Mouse (Mus musculus) forebrain, embryonic 16.5 days (tissue): ENCODE measurements around the gene Anks1b. TPM values are rescaled to one million over a fixed set of nuclear protein-coding genes. Genes with fewer than 3 reads are reported as not detected.
A peak's percentile ranks its signal among the peaks of the same experiment; 100 is the strongest.

Experiments used
- ATAC-seq: fragments of 200-750 bp; cut with Nextera tagmentation; 2 replicates; pipeline ENCODE4 v1.8.0; 2017; ENCODE audit warnings: mild to moderate bottlenecking, moderate library complexity
- H3K27ac ChIP-seq: fragments of 300-500 bp; sonication (generic); 2 replicates; pipeline ENCODE4 v1.5.1; 2014; ENCODE audit warnings: low read length, control low read depth
- H3K27me3 ChIP-seq: fragments of 300-500 bp; sonication (generic); replicated peaks from 2 replicates; pipeline ENCODE4 v1.6.1; 2014; ENCODE audit warnings: low read length; ENCODE audit not compliant: control insufficient read depth, insufficient read depth
- H3K36me3 ChIP-seq: fragments of 300-500 bp; sonication (generic); 2 replicates; pipeline ENCODE4 v1.6.1; 2014; ENCODE audit not compliant: control insufficient read depth, insufficient read depth
- H3K4me1 ChIP-seq: fragments of 300-500 bp; sonication (generic); replicated peaks from 2 replicates; pipeline ENCODE4 v1.6.1; 2014; ENCODE audit warnings: low read length; ENCODE audit not compliant: control insufficient read depth, insufficient read depth
- H3K4me2 ChIP-seq: fragments of 300-500 bp; sonication (generic); 2 replicates; pipeline ENCODE4 v1.6.1; 2014; ENCODE audit warnings: mild to moderate bottlenecking, low read length, control low read depth
- H3K4me3 ChIP-seq: fragments of 300-500 bp; sonication (generic); replicated peaks from 2 replicates; pipeline ENCODE4 v1.5.1; 2014; ENCODE audit warnings: mild to moderate bottlenecking, low read length, control low read depth
- H3K9ac ChIP-seq: fragments of 300-500 bp; sonication (generic); replicated peaks from 2 replicates; pipeline ENCODE4 v1.6.1; 2014; ENCODE audit warnings: low read depth, low read length, control low read depth
- H3K9me3 ChIP-seq: fragments of 300-500 bp; sonication (generic); 2 replicates; pipeline ENCODE4 v1.6.1; 2016; ENCODE audit warnings: low read length; ENCODE audit not compliant: control insufficient read depth
- WGBS: fragments of 180-500 bp; shearing (Covaris S2); extraction: QIAGEN DNeasy Blood & Tissue Kit; methylation state at CpG from one replicate; pipeline ENCODE4 v1.1.7; 2014; 5-methylcytosine and 5-hydroxymethylcytosine counted together
- polyA plus RNA-seq: library from polyadenylated mRNA; unstranded; fragments of >200 nt; fragmentation: Nextera tagmentation; extraction: Ambion mirVana; gene quantifications from 2 replicates; pipeline ENCODE4 v1.2.1, GENCODE M21; 2015

Anks1b gene
- polyA plus RNA-seq, 1 experiment from 2014 or later = 84.4 TPM

- H3K4me1 ChIP-seq = no peaks in the 10 kb centered on the region
- H3K9ac ChIP-seq = no peak overlapping the region
- no peak overlapping the region for H3K4me2 ChIP-seq
- no peak for ATAC-seq
- no peak overlapping the region for H3K4me3 ChIP-seq
- no peak overlapping the region for H3K27ac ChIP-seq
- no peaks in the 10 kb centered on the region for H3K36me3 ChIP-seq
- no peaks in the 10 kb centered on the region for H3K9me3 ChIP-seq
- WGBS = 77% methylated on average over 5 of the region's 5 CpGs
- no peaks in the 10 kb centered on the region for H3K27me3 ChIP-seq
These were observed 1016.3 kb downstream of the Anks1b start for GRCm38 (mm10) chr10:90889566-90889965.

GRCm38 (mm10) chr10:90892728-90893127 lies 1019.4 kb downstream of the Anks1b start:
- Histone ChIP-seq H3K4me2 (no peak overlapping the region), H3K4me3 (no peak overlapping the region), H3K36me3 (0 out of 2 replicates have a peak, but pooled peaks cover 2% of the 10 kb centered on the region), H3K27ac (no peak overlapping the region), H3K9ac (no peak overlapping the region), H3K27me3 (no peaks in the 10 kb centered on the region), H3K4me1 (no peaks in the 10 kb centered on the region), H3K9me3 (no peaks in the 10 kb centered on the region)
- 53% methylated on average over 11 of the region's 11 CpGs for WGBS
- ATAC-seq = peak; percentile 64; the same call in 1 of the 2 replicates

- Histone ChIP-seq H3K4me1 (no peaks in the 10 kb centered on the region), H3K27ac (no peak overlapping the region), H3K9ac (no peak overlapping the region), H3K36me3 (0 out of 2 replicates have a peak, but pooled peaks cover 2% of the 10 kb centered on the region), H3K4me3 (no peak overlapping the region), H3K4me2 (no peak overlapping the region), H3K27me3 (no peaks in the 10 kb centered on the region), H3K9me3 (no peaks in the 10 kb centered on the region)
- 81% methylated on average over 3 of the region's 3 CpGs for WGBS
- ATAC-seq = no peak
These were observed 1024.6 kb downstream of the Anks1b start for GRCm38 (mm10) chr10:90897894-90898293.

GRCm38 (mm10) chr10:90904185-90904584 lies 1030.9 kb downstream of the Anks1b start:
- Histone ChIP-seq H3K4me3 (no peak overlapping the region), H3K27me3 (no peaks in the 10 kb centered on the region), H3K36me3 (no peaks in the 10 kb centered on the region), H3K27ac (no peak overlapping the region), H3K9me3 (no peaks in the 10 kb centered on the region), H3K4me1 (no peaks in the 10 kb centered on the region), H3K4me2 (no peak overlapping the region), H3K9ac (no peak overlapping the region)
- no peak for ATAC-seq

GRCm38 (mm10) chr10:90907381-90907780 lies 1034.1 kb downstream of the Anks1b start:
- Histone ChIP-seq H3K27me3 (no peaks in the 10 kb centered on the region), H3K27ac (no peak overlapping the region), H3K36me3 (no peaks in the 10 kb centered on the region), H3K4me1 (no peaks in the 10 kb centered on the region), H3K4me3 (no peak overlapping the region), H3K4me2 (no peak overlapping the region), H3K9ac (no peak overlapping the region), H3K9me3 (no peaks in the 10 kb centered on the region)
- no peak for ATAC-seq
- WGBS = 83% methylated on average over 8 of the region's 8 CpGs

- Histone ChIP-seq H3K9me3 (no peaks in the 10 kb centered on the region), H3K4me2 (no peak overlapping the region), H3K36me3 (no peaks in the 10 kb centered on the region), H3K4me1 (no peaks in the 10 kb centered on the region), H3K9ac (no peak overlapping the region), H3K27me3 (no peaks in the 10 kb centered on the region), H3K4me3 (no peak overlapping the region), H3K27ac (no peak overlapping the region)
- 80% methylated on average over 7 of the region's 7 CpGs for WGBS
- no peak for ATAC-seq
These were observed 1050.2 kb downstream of the Anks1b start for GRCm38 (mm10) chr10:90923476-90923875.

GRCm38 (mm10) chr10:90933088-90933487 lies 1059.8 kb downstream of the Anks1b start:
- peaks cover 11% of the 10 kb centered on the region for H3K4me1 ChIP-seq
- ATAC-seq = no peak
- H3K9me3 ChIP-seq = no peaks in the 10 kb centered on the region
- no peak overlapping the region for H3K4me3 ChIP-seq
- 89% methylated on average over 5 of the region's 5 CpGs for WGBS
- no peaks in the 10 kb centered on the region for H3K27me3 ChIP-seq
- no peak overlapping the region for H3K27ac ChIP-seq
- H3K4me2 ChIP-seq = no peak overlapping the region
- H3K9ac ChIP-seq = no peak overlapping the region
- H3K36me3 ChIP-seq = no peaks in the 10 kb centered on the region

- no peaks in the 10 kb centered on the region for H3K9me3 ChIP-seq
- peak; percentile 77 for ATAC-seq
- peaks cover 11% of the 10 kb centered on the region for H3K4me1 ChIP-seq
- H3K27ac ChIP-seq = no peak overlapping the region
- no peak overlapping the region for H3K9ac ChIP-seq
- no peak overlapping the region for H3K4me2 ChIP-seq
- no peak overlapping the region for H3K4me3 ChIP-seq
- H3K36me3 ChIP-seq = no peaks in the 10 kb centered on the region
- 44% methylated on average over 13 of the region's 13 CpGs for WGBS
- H3K27me3 ChIP-seq = no peaks in the 10 kb centered on the region
These were observed 1061.4 kb downstream of the Anks1b start for GRCm38 (mm10) chr10:90934678-90935077.

- Histone ChIP-seq H3K4me3 (no peak overlapping the region), H3K27me3 (no peaks in the 10 kb centered on the region), H3K4me1 (peaks cover 6% of the 10 kb centered on the region; the same call in 1 of the 2 replicates), H3K9ac (no peak overlapping the region), H3K4me2 (no peak overlapping the region), H3K27ac (no peak overlapping the region), H3K9me3 (no peaks in the 10 kb centered on the region), H3K36me3 (no peaks in the 10 kb centered on the region)
- WGBS = 86% methylated on average over 5 of the region's 5 CpGs
- no peak for ATAC-seq
These were observed 1064.6 kb downstream of the Anks1b start for GRCm38 (mm10) chr10:90937721-90938460.
